Mouse (Mus musculus): ENCODE data around the gene Rnf213.
"Not testable (repeated sequence)": the region's sequence is repeated elsewhere in the genome, so short reads cannot be mapped to it uniquely, and the experiment has no call there.

Rnf213 gene

GRCm38 (mm10) chr11:119392800-119393482 lies at the start of gene Rnf213:
Rnf213 (plus strand) TSS chr11:119393100.
- peak; percentile 87 for DNase-seq (ENCODE audit: low read depth)

GRCm38 (mm10) chr11:119344178-119344577 lies 48.7 kb upstream of the Rnf213 start:
- no peak for DNase-seq (ENCODE audit: low read depth)

- no peak for DNase-seq (ENCODE audit: low read depth)
Observed at GRCm38 (mm10) chr11:119344865-119345264, 48.0 kb upstream of the Rnf213 start.

GRCm38 (mm10) chr11:119347125-119347524 lies 45.8 kb upstream of the Rnf213 start:
- DNase-seq (ENCODE audit: low read depth) = no peak

- DNase-seq (ENCODE audit: low read depth) = no peak
Observed at GRCm38 (mm10) chr11:119352113-119352512, 40.8 kb upstream of the Rnf213 start.

- DNase-seq (ENCODE audit: low read depth) = no peak
Observed at GRCm38 (mm10) chr11:119353946-119354345, 39.0 kb upstream of the Rnf213 start.

- peak; percentile 55 for DNase-seq (ENCODE audit: low read depth)
Observed at GRCm38 (mm10) chr11:119354798-119355442, 38.0 kb upstream of the Rnf213 start.

- peak; percentile 87 for DNase-seq (ENCODE audit: low read depth)
Observed at GRCm38 (mm10) chr11:119355443-119356385, 37.2 kb upstream of the Rnf213 start, which contains the start of the genes Sgsh and Slc26a11. Sgsh (minus strand) TSS chr11:119355536. Slc26a11 (plus strand) TSS chr11:119355557.

GRCm38 (mm10) chr11:119359089-119359488 lies 33.8 kb upstream of the Rnf213 start:
- no peak for DNase-seq (ENCODE audit: low read depth)

GRCm38 (mm10) chr11:119362769-119363533 lies 29.9 kb upstream of the Rnf213 start:
- no peak for DNase-seq (ENCODE audit: low read depth)

GRCm38 (mm10) chr11:119363534-119364145 lies 29.3 kb upstream of the Rnf213 start:
- peak; percentile 84 for DNase-seq (ENCODE audit: low read depth)

GRCm38 (mm10) chr11:119375425-119375824 lies 17.5 kb upstream of the Rnf213 start:
- DNase-seq (ENCODE audit: low read depth) = no peak

- no peak for DNase-seq (ENCODE audit: low read depth)
Observed at GRCm38 (mm10) chr11:119377326-119377725, 15.6 kb upstream of the Rnf213 start.

GRCm38 (mm10) chr11:119378551-119378950 lies 14.3 kb upstream of the Rnf213 start:
- DNase-seq (ENCODE audit: low read depth) = no peak

- no peak for DNase-seq (ENCODE audit: low read depth)
Observed at GRCm38 (mm10) chr11:119381631-119382337, 11.1 kb upstream of the Rnf213 start.

GRCm38 (mm10) chr11:119382338-119382850 lies 10.5 kb upstream of the Rnf213 start:
- no peak for DNase-seq (ENCODE audit: low read depth)

- DNase-seq (ENCODE audit: low read depth) = peak; percentile 81
Observed at GRCm38 (mm10) chr11:119384904-119385303, 8.0 kb upstream of the Rnf213 start.

GRCm38 (mm10) chr11:119386306-119386705 lies 6.6 kb upstream of the Rnf213 start:
- no peak for DNase-seq (ENCODE audit: low read depth)

- not testable (repeated sequence) for DNase-seq (ENCODE audit: low read depth)
Observed at GRCm38 (mm10) chr11:119387273-119387672, 5.6 kb upstream of the Rnf213 start.

- DNase-seq (ENCODE audit: low read depth) = peak; percentile 93
Observed at GRCm38 (mm10) chr11:119389851-119390270, 3.0 kb upstream of the Rnf213 start.

Data from NIH3T3 (cell line).